Mouse (Mus musculus): ENCODE data around the gene Olfr608.

GRCm38 (mm10) chr7:103460590-103460989 is 9.1 kb upstream of the Olfr608 start:
- TF ChIP-seq CTCF (IDR thresholded peaks at IDR 0.05; ENCODE audit: insufficient read depth, low read depth, low read length) (no peak), POLR2A (IDR thresholded peaks at IDR 0.05; ENCODE audit: insufficient read depth, low read depth, low read length) (no peak)
